Mouse (Mus musculus) G1E (cell line): ENCODE data around the gene Hist1h2bf. TPM values are rescaled to one million over a fixed set of nuclear protein-coding genes. Genes with fewer than 3 reads are reported as not detected.

Experiments
- ATAC-seq: 2 replicates; pipeline ENCODE4 v1.8.0; 2016; ENCODE audit warnings: mild to moderate bottlenecking; ENCODE audit not compliant: insufficient number of reproducible peaks, poor library complexity, low FRiP score, severe bottlenecking; ENCODE audit errors: extremely low read depth
- DNase-seq: peaks from one replicate; pipeline ENCODE4 v3.0.0; 2012; ENCODE audit warnings: low spot score
- H3K27me3 ChIP-seq: 2 replicates; pipeline ENCODE4 v1.6.1; 2012; ENCODE audit warnings: mild to moderate bottlenecking, low read length, inconsistent platforms; ENCODE audit not compliant: insufficient read depth
- H3K36me3 ChIP-seq: replicated peaks from 2 replicates; pipeline ENCODE3; 2012; ENCODE audit warnings: mild to moderate bottlenecking, inconsistent platforms
- H3K4me1 ChIP-seq: 2 replicates; pipeline ENCODE4 v1.6.1; 2012; ENCODE audit warnings: low read depth, low read length, inconsistent platforms, mixed read lengths; ENCODE audit not compliant: insufficient read depth
- H3K4me3 ChIP-seq: 2 replicates; pipeline ENCODE4 v1.5.1; 2012; ENCODE audit warnings: low read depth, mild to moderate bottlenecking, inconsistent platforms, low read length, moderate library complexity, mixed read lengths
- H3K9me3 ChIP-seq: replicated peaks from 2 replicates; pipeline ENCODE4 v1.6.1; 2012; ENCODE audit warnings: inconsistent platforms
- CTCF ChIP-seq: IDR thresholded peaks from 2 replicates; pipeline ENCODE4 v1.5.1; 2012; ENCODE audit warnings: low read depth, low read length, inconsistent platforms, mixed read lengths
- GATA1 ChIP-seq: IDR thresholded peaks from 2 replicates; pipeline ENCODE4 v1.6.1; 2012; ENCODE audit warnings: borderline replicate concordance, low read length, inconsistent platforms, mixed read lengths
- GATA2 ChIP-seq: IDR thresholded peaks from 2 replicates; pipeline ENCODE4 v1.6.1; 2012; ENCODE audit warnings: low read depth, low read length, inconsistent platforms, borderline replicate concordance
- POLR2AphosphoS5 ChIP-seq: IDR thresholded peaks from 2 replicates; pipeline ENCODE4 v1.6.1; 2012; ENCODE audit warnings: low read depth, low read length, inconsistent platforms; ENCODE audit not compliant: insufficient replicate concordance
- TAL1 ChIP-seq: conservative IDR thresholded peaks from 2 replicates; pipeline ENCODE4 v1.6.1; 2012; ENCODE audit warnings: low read depth, low read length, inconsistent platforms, mixed read lengths
- polyA plus RNA-seq: library from polyadenylated mRNA; stranded (reverse); fragments of >175 nt; gene quantifications from 2 replicates; pipeline ENCODE4 v1.2.3, GENCODE M21; 2012
- total RNA-seq, 2 experiments: library from RNA; stranded (forward) in 1 of 2; stranded (reverse) in 1 of 2; fragments of 200-1000 nt in 1 of 2; fragments of >200 nt in 1 of 2; fragmentation: Nextera tagmentation in 1 of 2; gene quantifications; 2 replicates each; pipeline ENCODE4 v1.2.3; 2014 to 2017

The Hist1h2bf gene
- total and polyA plus RNA-seq, 3 experiments = 5.7 to 748 (median 627) TPM

DNA sequence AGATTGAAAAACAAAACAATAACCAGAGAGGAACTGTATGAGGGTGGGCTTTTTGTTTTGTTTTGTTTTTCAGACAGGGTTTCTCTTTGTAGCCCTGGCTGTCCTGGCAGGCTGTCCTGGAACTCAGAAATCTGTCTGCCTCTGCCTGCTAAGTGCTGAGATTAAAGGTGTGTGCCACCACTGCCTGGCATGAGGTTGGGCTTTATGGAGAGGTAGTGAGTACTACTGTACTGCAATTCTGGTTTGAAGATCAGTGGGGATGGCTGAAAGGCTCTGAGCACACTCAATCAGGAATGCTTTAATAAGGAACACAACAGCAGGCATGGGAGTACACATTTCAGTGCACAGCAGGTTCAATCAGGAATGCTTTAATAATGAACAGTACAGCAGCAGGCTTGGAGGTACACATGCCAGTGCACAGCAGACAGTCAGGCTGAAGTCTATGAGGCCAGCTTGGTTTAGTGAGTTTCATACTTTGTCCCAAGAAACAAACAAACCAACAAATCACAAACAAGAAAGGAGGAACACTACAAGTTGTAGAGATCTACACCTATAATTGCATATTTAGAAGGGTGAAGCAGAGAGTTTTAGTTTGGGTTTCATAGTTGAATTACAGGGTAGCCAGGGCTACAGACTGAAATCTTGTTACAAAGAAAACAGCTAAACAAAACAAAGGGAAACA is 9.5 kb upstream of the Hist1h2bf start:
- no peak for ATAC-seq
- Histone ChIP-seq H3K4me3 (no peak overlapping the region; the same call in 1 of the 2 replicates), H3K36me3 (no peaks in the 10 kb centered on the region), H3K4me1 (peaks cover 51% of the 10 kb centered on the region), H3K27me3 (no peaks in the 10 kb centered on the region), H3K9me3 (no peaks in the 10 kb centered on the region)
- TF ChIP-seq POLR2AphosphoS5 (peak; percentile 97; the same call in 1 of the 2 replicates), TAL1 (no peak)
- DNase-seq = no peak

DNA sequence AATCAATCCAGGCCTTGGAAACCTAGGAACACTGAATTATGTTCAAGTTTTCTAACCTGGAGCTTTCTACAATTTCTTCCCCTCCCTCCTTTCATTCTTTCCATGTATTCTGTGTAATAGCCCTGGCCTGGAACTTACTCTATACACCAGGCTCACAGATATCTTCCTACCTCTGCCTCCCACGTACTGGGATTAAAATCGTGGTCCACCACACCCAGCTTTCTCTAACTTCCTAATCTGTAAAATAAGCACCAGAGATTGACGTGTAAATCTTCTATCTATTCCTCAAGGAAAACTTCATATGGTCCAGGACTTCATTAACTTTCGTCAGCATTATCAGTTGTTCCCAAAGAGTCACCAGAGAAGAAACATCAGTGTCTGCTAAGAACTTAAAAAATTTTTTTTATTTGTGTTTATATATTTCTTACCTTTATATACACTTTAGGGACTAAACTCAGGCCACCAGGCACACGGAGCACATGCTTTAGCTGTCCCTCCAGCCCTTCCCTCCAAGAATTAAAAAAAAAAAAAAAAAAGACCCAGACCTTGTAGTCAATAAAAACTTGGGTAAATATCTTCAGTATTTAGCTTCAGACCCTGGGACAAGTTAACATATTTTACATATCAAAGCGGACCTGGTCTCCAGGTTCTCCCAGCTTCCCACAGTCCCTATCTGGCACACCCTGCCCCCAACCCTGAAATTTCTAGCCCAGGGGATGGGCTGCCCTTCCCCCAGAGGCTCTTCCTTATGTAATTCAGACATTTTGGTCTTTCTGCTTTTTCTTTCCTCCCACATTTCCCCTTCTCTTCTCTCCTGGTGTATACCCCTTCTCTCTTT is 8.4 kb upstream of the Hist1h2bf start:
- peaks cover 50% of the 10 kb centered on the region for H3K4me1 ChIP-seq
- no peaks in the 10 kb centered on the region for H3K36me3 ChIP-seq
- peak overlapping the region; percentile 69; the same call in 1 of the 2 replicates for H3K4me3 ChIP-seq
- ATAC-seq = peak; percentile 2; the same call in 1 of the 2 replicates
- no peak for TF ChIP-seq CTCF
- no peak for TF ChIP-seq GATA2
- no peak for TF ChIP-seq TAL1
- TF ChIP-seq GATA1 = no peak
- TF ChIP-seq POLR2AphosphoS5 = peak; percentile 36; the same call in 1 of the 2 replicates
- H3K9me3 ChIP-seq = no peaks in the 10 kb centered on the region
- no peak for DNase-seq
- no peaks in the 10 kb centered on the region for H3K27me3 ChIP-seq

DNA sequence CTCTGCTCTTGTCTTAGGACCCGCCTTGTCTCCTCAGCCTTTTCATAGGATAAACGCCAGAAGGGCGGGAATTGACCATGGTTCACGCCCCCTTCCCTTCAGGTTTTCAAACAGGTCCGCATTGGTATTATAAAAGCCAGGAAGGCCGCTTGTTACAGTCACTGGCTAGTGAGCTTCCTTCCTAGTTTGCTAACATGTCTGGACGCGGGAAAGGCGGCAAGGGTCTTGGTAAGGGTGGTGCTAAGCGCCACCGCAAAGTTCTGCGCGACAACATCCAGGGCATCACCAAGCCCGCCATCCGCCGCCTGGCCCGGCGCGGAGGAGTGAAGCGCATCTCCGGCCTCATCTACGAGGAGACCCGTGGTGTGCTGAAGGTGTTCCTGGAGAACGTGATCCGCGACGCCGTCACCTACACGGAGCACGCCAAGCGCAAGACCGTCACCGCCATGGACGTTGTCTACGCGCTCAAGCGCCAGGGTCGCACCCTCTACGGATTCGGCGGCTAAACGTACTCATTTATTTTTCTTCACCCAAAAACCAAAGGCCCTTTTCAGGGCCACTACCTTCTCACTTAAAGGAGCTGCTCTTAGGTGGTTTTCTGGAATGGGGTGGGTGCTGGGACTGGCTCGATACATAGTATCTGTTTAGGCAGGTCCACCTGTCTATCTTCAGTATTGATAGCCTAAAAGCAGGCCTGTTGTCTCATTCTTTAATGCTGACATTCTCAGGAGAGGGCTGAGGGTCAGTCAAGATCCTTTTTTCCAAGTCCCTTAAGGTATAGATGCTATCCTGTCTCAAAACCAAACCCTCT is 7.6 kb upstream of the Hist1h2bf start, which contains the start of gene Hist1h4d:
TSS of gene Hist1h4d (plus strand) at position 191 of the 811 bp plus-strand sequence.
- Histone ChIP-seq H3K36me3 (no peaks in the 10 kb centered on the region), H3K27me3 (no peaks in the 10 kb centered on the region), H3K4me3 (peak within 1 kb of the TSS; percentile 69), H3K4me1 (peaks cover 53% of the 10 kb centered on the region), H3K9me3 (no peaks in the 10 kb centered on the region)
- TF ChIP-seq GATA1 = no peak
- TF ChIP-seq GATA2 = no peak
- TF ChIP-seq TAL1 = no peak
- peak; percentile 99 for TF ChIP-seq POLR2AphosphoS5
- no peak for TF ChIP-seq CTCF
- peak; percentile 35 for DNase-seq
- ATAC-seq = peak; percentile 50

DNA sequence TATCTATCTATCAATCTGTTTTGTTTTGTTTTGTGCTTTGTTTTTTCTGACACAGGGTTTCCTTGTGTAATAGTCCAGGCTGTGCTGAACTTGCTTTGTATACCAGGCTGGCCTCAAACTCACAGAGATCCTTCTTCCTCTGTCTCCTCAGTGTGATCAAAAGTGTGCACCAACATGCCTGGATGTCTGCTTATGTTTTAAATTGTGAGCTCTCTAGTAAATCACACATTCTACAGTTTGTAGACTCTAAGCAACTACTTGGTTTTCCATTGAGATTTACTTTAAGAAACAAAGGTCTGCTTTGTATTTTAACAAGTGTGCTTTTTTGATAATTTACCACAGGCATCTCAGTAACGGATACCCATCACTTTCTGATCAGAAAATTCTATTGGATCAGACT is 3.8 kb upstream of the Hist1h2bf start:
- no peaks in the 10 kb centered on the region for H3K36me3 ChIP-seq
- ATAC-seq (no peak), DNase-seq (no peak)
- H3K4me1 ChIP-seq = peaks cover 39% of the 10 kb centered on the region
- no peak overlapping the region for H3K4me3 ChIP-seq
- TF ChIP-seq TAL1 (no peak), GATA2 (no peak), POLR2AphosphoS5 (no peak), GATA1 (no peak), CTCF (no peak)
- no peaks in the 10 kb centered on the region for H3K9me3 ChIP-seq
- no peaks in the 10 kb centered on the region for H3K27me3 ChIP-seq

DNA sequence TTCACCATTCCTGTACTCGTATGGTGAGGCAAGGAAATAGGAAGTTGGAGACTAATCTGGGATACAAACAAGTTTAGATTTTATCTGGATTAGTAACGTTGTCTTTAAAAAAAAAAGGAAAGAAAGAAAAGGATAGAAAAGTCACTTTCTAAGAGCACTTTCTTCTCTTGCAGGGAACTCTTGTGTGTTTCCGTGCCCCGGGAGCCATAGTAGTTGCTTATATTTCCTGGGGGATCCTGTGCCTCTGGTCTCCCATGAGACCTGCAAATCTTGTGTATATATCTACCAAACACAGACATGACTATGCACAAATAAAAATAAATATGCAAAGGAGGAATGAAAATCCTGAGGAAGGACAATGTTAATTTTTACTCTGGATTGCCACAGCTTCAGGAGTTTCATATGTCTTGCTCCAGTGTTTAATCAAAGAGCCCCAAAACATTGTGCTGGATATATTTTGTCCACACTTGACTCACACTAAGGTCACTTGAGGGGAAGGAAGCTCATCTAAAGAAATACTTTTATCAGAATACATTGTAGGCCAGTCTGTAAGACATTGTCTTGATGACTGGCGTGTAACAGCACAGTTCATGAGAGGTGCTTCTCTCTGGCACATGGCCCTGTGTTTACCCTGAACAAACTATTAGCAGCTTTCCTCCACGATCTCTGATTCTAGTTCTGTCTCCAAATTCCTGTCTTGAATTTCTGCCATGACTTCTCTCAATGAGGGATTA is 3.1 kb upstream of the Hist1h2bf start:
- peaks cover 34% of the 10 kb centered on the region for H3K4me1 ChIP-seq
- TF ChIP-seq TAL1 (no peak), POLR2AphosphoS5 (peak; percentile 87; the same call in 1 of the 2 replicates), GATA2 (no peak), CTCF (no peak), GATA1 (no peak)
- DNase-seq (no peak), ATAC-seq (no peak)
- no peaks in the 10 kb centered on the region for H3K27me3 ChIP-seq
- H3K36me3 ChIP-seq = no peaks in the 10 kb centered on the region
- H3K4me3 ChIP-seq = peak overlapping the region; percentile 69; the same call in 1 of the 2 replicates
- H3K9me3 ChIP-seq = no peaks in the 10 kb centered on the region
